Mouse (Mus musculus): ENCODE data around the gene Ccdc84. TPM values are rescaled to one million over a fixed set of nuclear protein-coding genes. Genes with fewer than 3 reads are reported as not detected.
A peak's percentile ranks its signal among the peaks of the same experiment; 100 is the strongest.
"Not testable (repeated sequence)": the region's sequence is repeated elsewhere in the genome, so short reads cannot be mapped to it uniquely, and the experiment has no call there.

Gene Ccdc84
- polyA plus RNA-seq, 1 experiment from 2014 or later = 27.1 TPM

GRCm38 (mm10) chr9:44361931-44362330, 56.4 kb downstream of the Ccdc84 start:
- Histone ChIP-seq H3K27ac (ENCODE audit: low read depth) (0 out of 2 replicates have a peak overlapping the region, but pooled peaks have one; percentile 67), H3K4me2 (ENCODE audit: low read length) (peak overlapping the region; percentile 91), H3K9ac (ENCODE audit: low read length) (peak overlapping the region; percentile 35; the same call in 1 of the 2 replicates), H3K4me3 (ENCODE audit: low read depth, low read length) (peak overlapping the region; percentile 99), H3K36me3 (ENCODE audit: control insufficient read depth, insufficient read depth, low read length) (peaks cover 26% of the 10 kb centered on the region)
- not testable (repeated sequence) for H3K4me1 ChIP-seq (replicated peaks; ENCODE audit: control insufficient read depth, insufficient read depth, low read length); H3K27me3 ChIP-seq (replicated peaks; ENCODE audit: control insufficient read depth, insufficient read depth, low read length); DNase-seq (ENCODE audit: low spot score); H3K9me3 ChIP-seq (ENCODE audit: control insufficient read depth, low read length)
- 43% methylated on average over 4 of the region's 4 CpGs for WGBS
- ATAC-seq (replicated peaks; ENCODE audit: low FRiP score, low TSS enrichment, low read depth) = peak; percentile 28; the same call in 1 of the 2 replicates

- H3K36me3 ChIP-seq (ENCODE audit: control insufficient read depth, insufficient read depth, low read length) = peaks cover 32% of the 10 kb centered on the region
- WGBS = under 1% methylated on average over 44 of the region's 44 CpGs
Measured at GRCm38 (mm10) chr9:44361190-44361917, 57.0 kb downstream of the Ccdc84 start, which contains the start of gene Vps11. Gene Vps11 (minus strand): TSS chr9:44361670.

More at GRCm38 (mm10) chr9:44361190-44361917, 57.0 kb downstream of the Ccdc84 start, which contains the start of gene Vps11:
- H3K4me2 ChIP-seq (ENCODE audit: low read length) = peak within 1 kb of the TSS; percentile 91
- H3K9ac ChIP-seq (ENCODE audit: low read length) = peak within 1 kb of the TSS; percentile 83
- H3K4me3 ChIP-seq (ENCODE audit: low read depth, low read length) = peak within 1 kb of the TSS; percentile 99
- H3K27me3 ChIP-seq (replicated peaks; ENCODE audit: control insufficient read depth, insufficient read depth, low read length) = no peaks in the 10 kb centered on the region
- H3K4me1 ChIP-seq (replicated peaks; ENCODE audit: control insufficient read depth, insufficient read depth, low read length) = peaks cover 8% of the 10 kb centered on the region; the same call in 1 of the 2 replicates
- peak; percentile 98 for DNase-seq (ENCODE audit: low spot score)
- 0 out of 2 replicates have a peak within 1 kb of the TSS, but pooled peaks have one; percentile 67 for H3K27ac ChIP-seq (ENCODE audit: low read depth)
- ATAC-seq (replicated peaks; ENCODE audit: low FRiP score, low TSS enrichment, low read depth) = peak; percentile 95
- H3K9me3 ChIP-seq (ENCODE audit: control insufficient read depth, low read length) = no peaks in the 10 kb centered on the region

Small RNA genes lying within 50 kb of the gene (microRNA-seq; reads per million reads assigned to microRNA genes)
- gene Mir7085 = 0.25 reads per million

Other genes with a start within 250 kb of the Ccdc84 start
- gene Cbl, start 184.5 kb downstream of the Ccdc84 start, polyA plus RNA-seq (2014; fragmentation: Nextera tagmentation; extraction: Ambion mirVana) = 18.1 and 19.9 TPM in 2 replicates
- not detected in 2 replicates for gene Ccdc153, start 177.9 kb downstream of the Ccdc84 start, polyA plus RNA-seq (2014; fragmentation: Nextera tagmentation; extraction: Ambion mirVana)
- 3.1 TPM in 2 replicates for gene Pdzd3, start 167.1 kb downstream of the Ccdc84 start, polyA plus RNA-seq (2014; fragmentation: Nextera tagmentation; extraction: Ambion mirVana)
- gene Nlrx1, start 150.0 kb downstream of the Ccdc84 start, polyA plus RNA-seq (2014; fragmentation: Nextera tagmentation; extraction: Ambion mirVana) = 6.3 and 7.0 TPM in 2 replicates
- 3.6 and 4.1 TPM in 2 replicates for gene Abcg4, start 130.0 kb downstream of the Ccdc84 start, polyA plus RNA-seq (2014; fragmentation: Nextera tagmentation; extraction: Ambion mirVana)
- gene Hinfp, start 112.9 kb downstream of the Ccdc84 start, polyA plus RNA-seq (2014; fragmentation: Nextera tagmentation; extraction: Ambion mirVana) = 18.5 and 22.9 TPM in 2 replicates
- gene C2cd2l, start 98.3 kb downstream of the Ccdc84 start, polyA plus RNA-seq (2014; fragmentation: Nextera tagmentation; extraction: Ambion mirVana) = 5.7 and 5.8 TPM in 2 replicates
- 45.4 and 46.2 TPM in 2 replicates for gene Dpagt1, start 92.5 kb downstream of the Ccdc84 start, polyA plus RNA-seq (2014; fragmentation: Nextera tagmentation; extraction: Ambion mirVana)
- gene H2afx, start 83.9 kb downstream of the Ccdc84 start, polyA plus RNA-seq (2014; fragmentation: Nextera tagmentation; extraction: Ambion mirVana) = 302 and 311 TPM in 2 replicates
- 122 and 128 TPM in 2 replicates for gene Hmbs, start 74.3 kb downstream of the Ccdc84 start, polyA plus RNA-seq (2014; fragmentation: Nextera tagmentation; extraction: Ambion mirVana)
- gene Vps11, start 56.9 kb downstream of the Ccdc84 start, polyA plus RNA-seq (2014; fragmentation: Nextera tagmentation; extraction: Ambion mirVana) = 25.3 and 29.5 TPM in 2 replicates
- gene Hyou1, start 39.1 kb downstream of the Ccdc84 start, polyA plus RNA-seq (2014; fragmentation: Nextera tagmentation; extraction: Ambion mirVana) = 28.4 and 37.0 TPM in 2 replicates
- 37.8 and 38.1 TPM in 2 replicates for gene Slc37a4, start 21.7 kb downstream of the Ccdc84 start, polyA plus RNA-seq (2014; fragmentation: Nextera tagmentation; extraction: Ambion mirVana)
- 2,858 and 3,005 TPM in 2 replicates for gene Rps25, start 11.4 kb downstream of the Ccdc84 start, polyA plus RNA-seq (2014; fragmentation: Nextera tagmentation; extraction: Ambion mirVana)
- 113 and 120 TPM in 2 replicates for gene Trappc4, start 11.0 kb downstream of the Ccdc84 start, polyA plus RNA-seq (2014; fragmentation: Nextera tagmentation; extraction: Ambion mirVana)
- gene Foxr1, start 22.6 kb upstream of the Ccdc84 start, polyA plus RNA-seq (2014; fragmentation: Nextera tagmentation; extraction: Ambion mirVana) = not detected in 2 replicates
- 2.1 and 2.3 TPM in 2 replicates for gene Upk2, start 36.4 kb upstream of the Ccdc84 start, polyA plus RNA-seq (2014; fragmentation: Nextera tagmentation; extraction: Ambion mirVana)
- gene Bcl9l, start 64.3 kb upstream of the Ccdc84 start, polyA plus RNA-seq (2014; fragmentation: Nextera tagmentation; extraction: Ambion mirVana) = 10.2 TPM in 2 replicates
- gene Cxcr5, start 143.3 kb upstream of the Ccdc84 start, polyA plus RNA-seq (2014; fragmentation: Nextera tagmentation; extraction: Ambion mirVana) = 0.82 and 0.89 TPM in 2 replicates
- gene Ddx6, start 186.3 kb upstream of the Ccdc84 start, polyA plus RNA-seq (2014; fragmentation: Nextera tagmentation; extraction: Ambion mirVana) = 17.6 and 17.8 TPM in 2 replicates